Mouse (Mus musculus) liver, embryonic 16.5 days (tissue): ENCODE data around the gene Fkbp11. TPM values are rescaled to one million over a fixed set of nuclear protein-coding genes. Genes with fewer than 3 reads are reported as not detected.

Source experiments
- ATAC-seq: fragments of 200-750 bp; cut with Nextera tagmentation; 2 replicates; pipeline ENCODE4 v1.8.0; 2017; ENCODE audit warnings: low read depth, mild to moderate bottlenecking, moderate number of reproducible peaks, moderate library complexity
- H3K27ac ChIP-seq: fragments of 300-500 bp; sonication (generic); 2 replicates; pipeline ENCODE4 v1.5.1; 2014; ENCODE audit warnings: mild to moderate bottlenecking, low read length
- H3K27me3 ChIP-seq: fragments of 300-500 bp; sonication (generic); 2 replicates; pipeline ENCODE4 v1.6.1; 2014; ENCODE audit warnings: low read depth, low read length, mixed read lengths; ENCODE audit not compliant: control insufficient read depth, insufficient read depth
- H3K36me3 ChIP-seq: fragments of 300-500 bp; sonication (generic); 2 replicates; pipeline ENCODE4 v1.6.1; 2014; ENCODE audit warnings: mild to moderate bottlenecking; ENCODE audit not compliant: control insufficient read depth, insufficient read depth
- H3K4me1 ChIP-seq: fragments of 300-500 bp; sonication (generic); 2 replicates; pipeline ENCODE4 v1.6.1; 2014; ENCODE audit warnings: low read depth, low read length, mixed read lengths; ENCODE audit not compliant: control insufficient read depth
- H3K4me2 ChIP-seq: fragments of 300-500 bp; sonication (generic); 2 replicates; pipeline ENCODE4 v1.6.1; 2014; ENCODE audit warnings: low read depth, low read length, mixed read lengths
- H3K4me3 ChIP-seq: fragments of 300-500 bp; sonication (generic); 2 replicates; pipeline ENCODE4 v1.5.1; 2014; ENCODE audit warnings: low read depth, mild to moderate bottlenecking, low read length
- H3K9ac ChIP-seq: fragments of 300-500 bp; sonication (generic); 2 replicates; pipeline ENCODE4 v1.6.1; 2014; ENCODE audit warnings: low read depth, low read length
- H3K9me3 ChIP-seq: fragments of 300-500 bp; sonication (generic); replicated peaks from 2 replicates; pipeline ENCODE4 v1.6.1; 2016; ENCODE audit warnings: low read length; ENCODE audit not compliant: control insufficient read depth
- WGBS: fragments of 180-500 bp; shearing (Covaris S2); extraction: QIAGEN DNeasy Blood & Tissue Kit; methylation state at CpG from one replicate; pipeline ENCODE4 v1.1.7; 2014; ENCODE audit not compliant: insufficient replicate concordance; 5-methylcytosine and 5-hydroxymethylcytosine counted together
- polyA plus RNA-seq: library from polyadenylated mRNA; unstranded; fragments of >200 nt; fragmentation: Nextera tagmentation; extraction: Ambion mirVana; gene quantifications from 2 replicates; pipeline ENCODE4 v1.2.1, GENCODE M21; 2015

Gene Fkbp11
- polyA plus RNA-seq, 1 experiment from 2014 or later: 182 TPM

DNA sequence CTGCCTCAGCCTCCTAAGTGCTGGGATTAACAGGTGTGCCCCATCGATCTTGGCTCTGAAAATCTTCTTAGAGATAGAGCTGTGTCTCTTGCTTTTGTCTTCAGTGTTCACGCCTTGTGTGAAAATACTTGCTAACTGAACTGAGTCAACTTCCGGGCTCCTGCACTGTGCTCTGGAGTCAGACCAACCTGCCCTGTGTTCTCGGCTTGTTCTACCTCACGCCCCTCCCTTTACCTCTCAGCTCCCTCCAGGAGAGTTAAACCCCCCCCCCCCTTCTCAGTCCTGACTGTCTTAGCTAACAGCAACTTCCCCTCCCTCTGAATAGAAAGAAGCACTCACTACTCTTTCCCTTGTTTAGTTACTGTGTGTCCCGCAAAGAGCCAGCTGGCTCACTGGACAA, 2.8 kb upstream of the Fkbp11 start:
- peaks cover 12% of the 10 kb centered on the region; the same call in 1 of the 2 replicates for H3K27me3 ChIP-seq
- peaks cover 25% of the 10 kb centered on the region for H3K4me1 ChIP-seq

DNA sequence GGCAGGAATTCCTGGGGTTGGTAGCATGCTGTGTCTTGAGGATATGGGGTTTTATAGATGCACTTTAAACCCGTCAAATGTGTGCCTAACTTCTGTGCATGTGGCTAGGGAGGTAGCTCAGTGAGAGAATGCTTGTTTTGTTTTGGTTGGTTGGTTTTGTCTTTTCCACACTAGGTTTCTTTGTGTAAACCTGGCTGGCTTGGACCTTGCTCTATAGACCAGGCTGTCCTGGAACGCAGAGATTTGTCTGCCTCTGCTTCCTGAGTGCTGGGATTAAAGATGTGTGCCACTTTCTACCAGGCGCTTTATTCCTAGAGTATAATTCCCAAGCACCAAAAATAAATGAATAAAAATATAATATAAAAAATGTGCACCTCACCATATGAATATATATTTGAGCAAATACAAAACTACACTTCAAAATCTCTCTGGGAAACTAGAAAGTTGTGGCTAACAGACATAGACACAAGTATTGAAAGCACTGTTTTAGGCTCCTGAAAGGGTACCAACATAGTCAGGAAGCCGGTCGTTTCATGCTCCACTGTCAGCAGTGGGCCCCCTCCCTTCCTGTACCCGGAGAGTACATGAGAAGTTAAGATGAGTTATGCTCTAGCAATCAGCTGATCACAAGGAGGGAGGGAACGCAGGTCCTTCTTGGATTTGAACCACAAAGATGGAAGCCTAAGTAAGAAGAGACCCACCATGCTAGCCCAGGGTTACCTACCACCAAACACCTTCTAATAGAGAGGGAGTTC, 2.0 kb upstream of the Fkbp11 start:
- Histone ChIP-seq H3K4me2 (no peak overlapping the region), H3K4me1 (peaks cover 25% of the 10 kb centered on the region), H3K36me3 (no peaks in the 10 kb centered on the region), H3K9me3 (no peaks in the 10 kb centered on the region), H3K27ac (no peak overlapping the region), H3K4me3 (no peak overlapping the region), H3K27me3 (peaks cover 12% of the 10 kb centered on the region; the same call in 1 of the 2 replicates), H3K9ac (no peak overlapping the region)
- 31% methylated on average over 7 of the region's 7 CpGs for WGBS
- ATAC-seq: no peak

More for the DNA sequence above, 2.8 kb upstream of the Fkbp11 start:
- Histone ChIP-seq H3K9ac (no peak overlapping the region), H3K9me3 (no peaks in the 10 kb centered on the region), H3K36me3 (no peaks in the 10 kb centered on the region), H3K27ac (no peak overlapping the region), H3K4me2 (no peak overlapping the region), H3K4me3 (no peak overlapping the region)
- ATAC-seq: no peak
- WGBS: 42% methylated on average over 6 of the region's 6 CpGs

DNA sequence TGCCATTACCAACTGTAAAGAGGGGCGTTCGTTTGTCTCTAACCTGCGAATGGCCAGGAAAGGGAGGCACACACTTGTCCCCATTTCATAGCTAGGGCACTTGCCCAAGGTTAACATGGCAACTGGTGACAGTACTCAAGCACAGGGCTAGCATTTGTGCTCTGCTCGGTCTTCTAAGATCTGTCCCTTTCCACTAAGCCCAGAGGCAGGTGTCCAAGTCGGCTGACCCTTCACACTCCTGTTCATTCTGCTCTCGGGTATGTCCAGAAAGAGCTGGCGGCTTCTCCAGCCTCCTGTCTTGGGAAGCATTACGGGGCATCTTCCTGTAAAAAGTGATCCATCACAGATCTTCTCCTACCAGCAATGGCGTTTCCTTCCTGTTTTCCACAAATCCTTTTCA, 368 bp upstream of the Fkbp11 start:
- Histone ChIP-seq H3K27ac (no peak overlapping the region), H3K36me3 (no peaks in the 10 kb centered on the region), H3K9ac (no peak overlapping the region), H3K4me3 (no peak overlapping the region; the same call in 1 of the 2 replicates), H3K4me1 (peaks cover 21% of the 10 kb centered on the region), H3K27me3 (peaks cover 12% of the 10 kb centered on the region; the same call in 1 of the 2 replicates), H3K9me3 (no peaks in the 10 kb centered on the region), H3K4me2 (peak overlapping the region; percentile 63; the same call in 1 of the 2 replicates)
- 20% methylated on average over 9 of the region's 9 CpGs for WGBS
- no peak for ATAC-seq

DNA sequence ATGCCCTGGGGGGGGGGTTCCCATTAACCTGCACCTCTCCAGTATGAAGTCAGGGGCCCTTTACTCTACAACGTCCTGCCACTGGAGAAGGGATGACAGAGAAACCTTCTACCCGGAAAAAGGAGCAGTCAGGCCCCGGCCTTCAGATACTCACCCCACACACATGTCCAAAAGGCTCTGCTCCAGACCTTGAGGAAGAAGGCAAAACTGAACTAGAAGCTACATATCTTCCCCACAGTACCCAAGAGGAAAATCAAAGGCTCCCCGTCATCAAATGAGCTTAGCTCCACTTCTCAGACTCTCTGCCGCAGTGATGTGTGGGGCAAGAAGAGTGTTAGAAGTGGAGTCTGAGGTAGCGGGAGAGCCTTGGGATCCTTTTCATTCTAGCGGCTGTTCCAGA, 1.3 kb downstream of the Fkbp11 start:
- 0 out of 2 replicates have a peak overlapping the region, but pooled peaks have one; percentile 65 for H3K9ac ChIP-seq
- H3K27ac ChIP-seq: no peak overlapping the region
- 49% methylated on average over 7 of the region's 7 CpGs for WGBS
- no peaks in the 10 kb centered on the region for H3K9me3 ChIP-seq
- H3K4me3 ChIP-seq: peak overlapping the region; percentile 61
- H3K36me3 ChIP-seq: no peaks in the 10 kb centered on the region
- no peak for ATAC-seq
- H3K27me3 ChIP-seq: peaks cover 12% of the 10 kb centered on the region; the same call in 1 of the 2 replicates
- H3K4me1 ChIP-seq: peaks cover 13% of the 10 kb centered on the region
- peak overlapping the region; percentile 63 for H3K4me2 ChIP-seq

DNA sequence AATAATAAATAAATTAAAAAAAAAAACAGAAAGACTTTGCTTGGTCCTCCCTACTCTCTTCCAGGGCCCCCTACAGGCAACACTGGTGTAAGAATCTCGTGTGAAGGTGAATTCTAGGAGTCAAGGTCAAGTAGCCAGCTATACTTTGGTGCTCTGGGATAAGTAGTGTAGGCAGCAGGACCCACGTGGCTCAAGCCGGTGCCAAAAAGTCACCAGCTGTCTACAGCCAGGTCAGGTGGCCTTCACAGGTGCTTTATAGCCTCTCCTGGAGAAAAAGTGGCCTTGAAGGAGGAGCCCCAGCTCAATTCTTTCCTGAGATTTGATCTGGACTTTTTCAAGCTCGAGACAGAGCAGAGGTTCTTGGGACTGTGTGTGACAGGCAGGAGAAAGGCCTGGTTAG, 1.9 kb downstream of the Fkbp11 start:
- Histone ChIP-seq H3K27me3 (peaks cover 12% of the 10 kb centered on the region; the same call in 1 of the 2 replicates), H3K4me3 (no peak overlapping the region), H3K9ac (no peak overlapping the region), H3K4me1 (peaks cover 12% of the 10 kb centered on the region), H3K9me3 (no peaks in the 10 kb centered on the region), H3K4me2 (no peak overlapping the region; the same call in 1 of the 2 replicates), H3K36me3 (no peaks in the 10 kb centered on the region), H3K27ac (no peak overlapping the region)
- no peak for ATAC-seq
- 53% methylated on average over 4 of the region's 4 CpGs for WGBS

DNA sequence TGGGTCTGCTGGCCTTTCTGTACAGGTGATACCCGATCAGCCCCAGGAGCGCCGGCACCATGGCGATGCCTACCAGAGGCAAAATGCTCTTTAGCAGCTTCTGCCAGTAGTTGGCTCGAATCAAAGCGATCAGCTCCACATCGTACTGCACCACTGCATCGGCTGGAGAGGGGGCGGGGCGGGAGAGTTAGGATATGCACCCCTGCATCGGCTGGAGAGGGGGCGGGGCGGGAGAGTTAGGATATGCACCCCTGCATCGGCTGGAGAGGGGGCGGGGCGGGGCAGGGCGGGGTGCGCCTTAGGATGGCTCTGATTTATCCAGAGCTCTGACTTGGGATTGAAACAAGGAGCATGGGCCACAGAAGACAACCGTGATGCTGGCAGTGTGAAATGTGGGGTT, 3.6 kb downstream of the Fkbp11 start:
- Histone ChIP-seq H3K36me3 (no peaks in the 10 kb centered on the region), H3K4me2 (no peak overlapping the region), H3K4me1 (peaks cover 8% of the 10 kb centered on the region), H3K9me3 (no peaks in the 10 kb centered on the region), H3K27me3 (peaks cover 12% of the 10 kb centered on the region; the same call in 1 of the 2 replicates), H3K9ac (no peak overlapping the region), H3K27ac (no peak overlapping the region), H3K4me3 (no peak overlapping the region)
- 48% methylated on average over 19 of the region's 19 CpGs for WGBS
- no peak for ATAC-seq

DNA sequence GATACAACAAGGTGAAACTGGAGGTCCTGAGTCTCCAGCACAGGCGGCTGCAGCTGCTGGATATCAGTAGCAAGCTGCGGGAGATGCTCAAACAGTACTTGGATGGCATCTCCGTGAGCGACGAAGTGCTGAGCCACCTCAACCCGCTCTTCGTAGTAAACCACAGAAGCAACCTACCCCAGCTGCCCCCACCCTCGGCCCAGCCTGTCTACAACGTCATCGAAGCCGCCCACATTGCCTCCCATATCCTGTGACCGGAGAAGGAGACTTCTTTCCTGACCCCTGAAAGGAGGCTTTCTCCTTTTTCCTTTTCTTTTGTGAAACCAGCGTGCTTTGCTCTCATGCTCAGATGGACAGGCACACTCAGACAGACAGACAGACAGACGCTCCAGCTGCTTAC, 5.1 kb downstream of the Fkbp11 start:
- no peaks in the 10 kb centered on the region for H3K9me3 ChIP-seq
- no peak overlapping the region for H3K27ac ChIP-seq
- H3K4me2 ChIP-seq: no peak overlapping the region
- H3K9ac ChIP-seq: no peak overlapping the region
- no peak for ATAC-seq
- no peaks in the 10 kb centered on the region for H3K36me3 ChIP-seq
- 24% methylated on average over 14 of the region's 14 CpGs for WGBS
- H3K4me1 ChIP-seq: peaks cover 5% of the 10 kb centered on the region; the same call in 1 of the 2 replicates
- H3K27me3 ChIP-seq: no peaks in the 10 kb centered on the region; the same call in 1 of the 2 replicates
- H3K4me3 ChIP-seq: no peak overlapping the region

DNA sequence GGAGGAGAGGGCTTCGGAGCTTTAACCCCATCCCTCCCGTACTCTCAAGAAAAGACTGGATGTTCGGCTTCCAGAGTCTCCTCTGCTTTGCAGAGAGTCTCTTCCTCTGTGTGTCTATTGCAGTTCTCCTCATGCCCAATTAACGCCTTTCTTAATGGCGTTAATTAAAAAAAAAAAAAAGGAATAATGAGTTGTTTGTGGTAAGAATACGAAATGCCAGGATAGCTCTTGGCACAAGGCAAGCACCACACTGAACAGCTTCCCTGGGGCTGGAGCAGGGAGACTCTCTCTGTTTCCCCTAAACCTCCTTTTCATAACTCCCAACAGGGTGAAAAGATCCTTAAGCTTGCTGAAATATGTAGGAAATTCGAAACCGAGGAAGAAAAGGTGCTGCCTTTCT, 5.8 kb downstream of the Fkbp11 start:
- no peak overlapping the region for H3K4me2 ChIP-seq
- ATAC-seq: no peak

DNA sequence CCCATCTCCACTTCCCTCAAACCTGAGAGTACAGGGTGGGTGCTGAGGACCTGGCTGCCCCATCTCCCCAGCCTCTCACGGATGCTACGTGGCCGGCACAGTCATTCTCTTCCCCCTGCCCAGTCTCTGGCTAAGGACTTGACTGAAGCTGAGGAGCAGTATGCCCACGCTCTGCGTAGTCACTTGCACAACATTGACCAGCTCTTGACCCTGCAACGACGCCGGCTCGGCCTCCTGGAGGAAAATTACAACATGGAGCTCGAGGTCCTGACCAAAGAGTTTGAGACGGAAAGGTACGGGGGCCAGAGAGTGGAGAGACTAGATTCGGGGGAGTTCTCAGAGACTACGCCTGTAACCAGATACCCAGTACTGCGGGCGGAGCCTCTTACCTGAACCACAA, 10.7 kb downstream of the Fkbp11 start:
- no peak overlapping the region for H3K9ac ChIP-seq
- H3K27ac ChIP-seq: no peak overlapping the region
- H3K4me3 ChIP-seq: no peak overlapping the region
- no peaks in the 10 kb centered on the region for H3K9me3 ChIP-seq
- no peaks in the 10 kb centered on the region for H3K4me1 ChIP-seq
- no peaks in the 10 kb centered on the region for H3K36me3 ChIP-seq
- H3K4me2 ChIP-seq: no peak overlapping the region
- ATAC-seq: no peak
- 56% methylated on average over 16 of the region's 16 CpGs for WGBS
- H3K27me3 ChIP-seq: no peaks in the 10 kb centered on the region; the same call in 1 of the 2 replicates

More for the DNA sequence above, 5.8 kb downstream of the Fkbp11 start:
- Histone ChIP-seq H3K36me3 (no peaks in the 10 kb centered on the region), H3K4me1 (peaks cover 2% of the 10 kb centered on the region; the same call in 1 of the 2 replicates), H3K9me3 (no peaks in the 10 kb centered on the region), H3K27ac (no peak overlapping the region), H3K4me3 (no peak overlapping the region), H3K9ac (no peak overlapping the region), H3K27me3 (no peaks in the 10 kb centered on the region; the same call in 1 of the 2 replicates)
- WGBS: 69% methylated on average over 8 of the region's 8 CpGs
